Mouse (Mus musculus) heart, postnatal 14 days (tissue): ENCODE data around the gene Brd7. TPM values are rescaled to one million over a fixed set of nuclear protein-coding genes. Genes with fewer than 3 reads are reported as not detected.
A peak's percentile ranks its signal among the peaks of the same experiment; 100 is the strongest.

ENCODE experiments used
- DNase-seq, 2 experiments: peaks; one replicate each; pipeline ENCODE4 v3.0.0; 2021 to 2022
- intact Hi-C: fragments of 180-260 bp; cut with DNase I; formaldehyde crosslinking; loops from one replicate; pipeline ENCODE4 v1.15.1; 2025
- long read RNA-seq, 2 experiments: library from polyadenylated mRNA; stranded (forward); transcript quantifications; one replicate each; pipeline ENCODE4 v2.0.0; 2021
- total RNA-seq, 2 experiments: library from RNA; stranded (reverse); gene quantifications; 2 replicates each; pipeline ENCODE4 v1.2.3; 2021

Gene Brd7
- total RNA-seq: 10 to 100 TPM; 70.1 to 70.2 TPM
- long read RNA-seq, experiment 1, transcript Brd7-201 (17 exons, 3,625 nt): major isoform, 113 of 144 reads
- long read RNA-seq, experiment 1, partial matches to known transcripts: 7 of 144 reads
- long read RNA-seq, experiment 1, other reads (novel, unspliced or antisense): 24 of 144 reads
- long read RNA-seq, experiment 2, transcript Brd7-201 (17 exons, 3,625 nt): major isoform, 98 of 136 reads
- long read RNA-seq, experiment 2, partial matches to known transcripts: 12 of 136 reads
- long read RNA-seq, experiment 2, other reads (novel, unspliced or antisense): 26 of 136 reads

DNA sequence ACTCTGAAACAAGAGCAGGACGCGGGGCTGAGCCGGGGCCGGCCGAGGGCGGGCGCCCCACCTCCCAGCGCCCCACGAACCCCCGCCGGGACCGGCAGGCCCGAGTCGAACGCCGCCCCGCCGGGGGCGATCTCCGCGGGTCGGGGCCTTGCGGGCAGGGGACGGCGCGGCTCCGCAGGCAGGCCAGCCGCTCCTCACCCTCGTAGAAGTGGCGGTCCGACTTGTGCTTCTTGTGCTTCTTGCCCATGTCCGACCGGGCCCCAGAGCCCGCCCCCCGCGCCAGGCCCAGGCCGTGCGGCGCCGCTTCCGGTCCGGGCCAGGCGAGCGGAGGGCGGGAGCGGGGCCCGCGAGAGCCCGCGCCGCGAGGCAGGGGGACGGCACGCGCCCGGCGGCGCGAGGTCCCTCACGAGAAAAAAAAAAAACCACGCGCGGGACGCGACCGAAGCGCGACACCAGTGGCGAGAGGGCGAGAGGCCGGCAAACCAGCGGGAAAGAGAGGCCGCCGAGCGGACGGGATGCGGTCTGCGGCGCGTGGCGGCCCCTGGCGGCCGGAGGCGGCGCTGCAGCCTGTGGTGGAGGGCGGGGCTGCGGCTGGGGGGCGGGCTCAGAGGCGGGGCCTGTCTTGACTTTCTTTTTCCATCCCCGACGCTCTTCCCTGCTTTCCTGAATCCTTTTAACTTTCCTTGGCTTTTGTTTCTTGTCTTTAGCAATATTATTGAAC lies at the start of gene Brd7:
Brd7 (minus strand) TSS at position 487 of the 721 bp plus-strand sequence.
- peak; percentile 91 to 96 for DNase-seq
- intact Hi-C loops: loop anchor here (5.0 to 10.0 kb wide), 4 partner anchors 90 to 393 kb away; partner anchors contain the start of genes Cyld and Nkd1

- DNase-seq: no peak
- intact Hi-C loops: no loop called here
Measured at GRCm38 (mm10) chr8:88411461-88411860, 49.5 kb upstream of the Brd7 start.

DNA sequence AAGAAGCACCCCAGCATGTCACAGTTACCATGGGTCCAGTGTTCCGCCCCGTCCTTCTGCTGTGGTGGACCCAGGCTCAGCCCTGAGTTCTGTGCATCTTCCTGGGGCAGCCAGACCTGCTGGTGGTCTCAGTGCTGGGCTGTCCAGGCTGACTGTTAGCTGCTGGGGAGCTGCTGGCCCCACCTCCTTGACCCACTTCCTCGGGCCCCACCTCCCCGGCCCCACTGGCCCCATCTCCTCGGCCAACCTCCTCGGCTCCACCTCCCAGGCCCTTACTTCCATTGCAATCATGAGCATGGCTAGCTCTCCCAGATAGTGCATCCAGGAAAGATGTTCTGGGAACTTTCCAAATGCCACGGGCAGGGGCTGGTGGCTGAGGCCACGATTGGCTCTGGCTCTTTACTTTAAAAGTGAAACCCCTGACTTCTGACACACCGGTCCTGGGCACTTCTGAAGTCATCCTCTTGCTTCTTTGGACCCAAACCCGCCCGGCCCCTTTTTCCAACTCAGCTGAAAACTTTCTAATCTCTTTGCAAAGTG lies 47.5 kb upstream of the Brd7 start:
- DNase-seq: peak in 1 of 2 experiments; percentile 18
- intact Hi-C loops: no loop called here

GRCm38 (mm10) chr8:88407716-88408115 lies 45.7 kb upstream of the Brd7 start:
- DNase-seq: no peak
- intact Hi-C loops: no loop called here

- DNase-seq: no peak
- intact Hi-C loops: no loop called here
Measured at GRCm38 (mm10) chr8:88398060-88398459, 36.1 kb upstream of the Brd7 start.

DNA sequence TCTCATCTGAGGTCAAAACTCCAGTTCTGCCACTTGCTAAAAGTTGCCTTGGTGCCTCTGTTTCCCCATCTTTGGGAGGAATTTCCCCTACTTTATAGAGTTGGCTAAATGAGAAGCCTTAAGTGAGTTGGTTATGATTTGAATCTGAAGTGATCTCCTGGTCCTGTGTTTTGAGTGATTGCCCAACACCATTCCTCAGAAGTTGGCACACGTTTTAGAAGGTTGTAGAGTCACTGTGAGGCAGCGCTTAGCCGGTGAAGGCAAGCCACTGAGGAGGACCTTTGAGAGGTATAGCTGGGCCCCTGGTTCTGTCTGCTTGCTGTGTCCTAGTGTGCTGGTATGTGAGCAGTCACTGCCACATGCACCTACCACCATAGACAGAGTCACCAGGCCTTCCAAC lies 31.3 kb upstream of the Brd7 start:
- DNase-seq: no peak
- intact Hi-C loops: no loop called here

GRCm38 (mm10) chr8:88390749-88391148 lies 28.8 kb upstream of the Brd7 start:
- no peak for DNase-seq
- intact Hi-C loops: no loop called here

GRCm38 (mm10) chr8:88388691-88389239 lies 26.8 kb upstream of the Brd7 start:
- no peak for DNase-seq
- intact Hi-C loops: no loop called here

DNA sequence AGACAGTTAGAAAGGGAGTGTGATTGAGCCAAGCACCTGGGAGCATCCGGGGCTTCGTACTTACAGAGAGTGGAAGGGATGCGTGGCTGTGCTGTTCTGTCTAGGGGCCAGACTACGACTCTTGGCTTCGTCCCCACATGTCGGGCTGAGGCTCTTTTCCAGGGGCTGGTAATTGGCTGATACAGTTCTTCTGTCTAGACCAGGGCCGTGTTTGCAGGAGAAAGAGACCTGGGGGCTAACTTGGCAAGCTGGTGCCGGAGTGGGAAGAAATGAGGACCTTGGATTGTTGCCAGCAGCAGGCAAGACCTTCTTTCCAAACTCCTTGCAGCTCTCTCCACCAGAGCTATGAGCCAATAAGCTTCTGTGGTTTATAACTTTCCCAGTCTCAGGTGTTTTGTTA lies 25.9 kb upstream of the Brd7 start:
- no peak for DNase-seq
- intact Hi-C loops: no loop called here

GRCm38 (mm10) chr8:88383164-88383556 lies 21.2 kb upstream of the Brd7 start:
- intact Hi-C loops: no loop called here
- no peak for DNase-seq

GRCm38 (mm10) chr8:88382311-88383163 lies 20.5 kb upstream of the Brd7 start:
- no peak for DNase-seq
- intact Hi-C loops: no loop called here

GRCm38 (mm10) chr8:88380497-88380896 lies 18.5 kb upstream of the Brd7 start:
- peak in 1 of 2 experiments; percentile 23 for DNase-seq
- intact Hi-C loops: no loop called here

- intact Hi-C loops: no loop called here
- peak; percentile 12 to 17 for DNase-seq
Measured at GRCm38 (mm10) chr8:88376836-88377582, 15.0 kb upstream of the Brd7 start.

DNA sequence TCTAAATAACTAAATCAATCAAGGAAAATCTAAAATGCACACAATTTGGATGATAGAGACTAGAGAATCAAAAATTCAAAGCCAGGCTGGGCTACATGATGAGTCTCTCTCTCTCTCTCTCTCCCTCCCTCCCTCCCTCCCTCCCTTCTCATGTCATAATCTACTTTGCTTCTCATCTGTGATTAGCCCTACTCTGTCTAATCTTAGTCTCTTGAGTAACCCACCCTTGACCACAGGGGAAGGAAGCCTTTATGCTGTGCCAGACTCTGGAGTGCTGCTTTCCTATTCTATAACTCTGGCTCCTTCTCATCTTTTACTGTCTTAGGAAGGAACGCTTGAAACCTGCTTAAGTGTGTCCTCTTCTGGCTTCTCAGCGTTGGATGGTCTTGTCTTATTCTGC lies 9.5 kb upstream of the Brd7 start:
- no peak for DNase-seq
- intact Hi-C loops: no loop called here

- no peak for DNase-seq
- intact Hi-C loops: loop anchor here (5.0 to 10.0 kb wide), 2 partner anchors 252 to 385 kb away; no protein-coding TSS in a partner anchor
Measured at GRCm38 (mm10) chr8:88369805-88370204, 7.8 kb upstream of the Brd7 start.

DNA sequence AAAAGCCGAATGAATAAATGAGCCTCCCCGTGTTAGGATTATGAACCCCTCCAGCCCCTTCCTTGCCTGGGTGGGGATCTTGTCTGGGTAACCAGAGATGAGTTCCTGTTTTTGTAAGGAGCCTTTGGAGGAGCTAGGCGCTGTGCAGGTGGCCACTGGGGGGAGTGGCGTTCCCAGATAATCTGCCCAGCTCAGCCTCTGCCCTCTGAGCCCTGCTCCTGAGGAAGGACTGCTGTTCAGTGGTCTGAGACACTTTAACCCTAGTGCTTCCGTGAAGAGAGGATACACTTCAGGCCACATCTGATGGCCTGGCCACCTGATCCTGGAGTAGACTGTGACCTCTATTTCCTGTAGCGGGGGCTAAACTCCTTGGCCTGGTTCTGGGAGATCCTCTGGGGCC lies 7.2 kb upstream of the Brd7 start:
- DNase-seq: peak in 1 of 2 experiments; percentile 21
- intact Hi-C loops: loop anchor here (5.0 to 10.0 kb wide), 2 partner anchors 253 to 386 kb away; no protein-coding TSS in a partner anchor

DNA sequence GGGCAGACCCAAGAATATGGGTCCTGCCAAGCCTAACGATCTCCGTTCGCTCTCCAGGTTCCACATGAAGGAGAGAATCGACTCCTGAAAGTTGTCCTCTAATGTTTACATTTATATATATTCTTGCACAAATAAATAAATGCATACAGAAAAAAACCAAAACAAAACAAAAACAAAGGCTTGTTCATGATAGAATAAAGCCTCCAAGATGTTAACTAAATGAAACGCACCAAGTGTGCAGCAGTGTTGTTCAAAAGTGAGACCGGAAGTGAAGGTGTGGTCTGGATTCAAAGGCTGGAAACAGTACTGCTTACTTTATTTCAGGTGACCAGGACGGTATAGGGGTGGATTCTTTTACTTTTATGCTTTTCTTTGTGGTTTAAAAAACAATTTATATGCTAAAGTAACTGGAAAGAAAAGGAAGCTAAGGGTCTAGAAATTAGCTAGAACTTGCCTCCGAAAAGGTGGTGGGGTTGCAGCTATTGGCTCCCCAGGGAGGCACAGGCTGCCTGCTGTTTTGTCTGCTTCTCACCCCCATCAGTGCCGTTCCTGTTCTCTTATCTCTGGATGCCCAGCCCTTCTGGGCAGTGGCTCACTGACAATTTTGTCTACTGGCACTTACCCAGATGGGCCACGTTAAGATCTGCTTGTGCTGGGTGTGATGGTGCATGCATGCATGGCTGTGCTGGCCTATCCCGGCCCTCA lies 604 bp upstream of the Brd7 start:
- intact Hi-C loops: loop anchor here (5.0 to 10.0 kb wide), 4 partner anchors 90 to 392 kb away; partner anchors contain the start of genes Cyld and Nkd1
- peak in 1 of 2 experiments; percentile 26 for DNase-seq

GRCm38 (mm10) chr8:88361044-88361707 lies 818 bp downstream of the Brd7 start:
- intact Hi-C loops: loop anchor here (5.0 to 10.0 kb wide), 4 partner anchors 91 to 394 kb away; partner anchors contain the start of genes Cyld and Nkd1

More at GRCm38 (mm10) chr8:88361044-88361707, 818 bp downstream of the Brd7 start:
- peak in 1 of 2 experiments; percentile 26 for DNase-seq
